Mouse (Mus musculus) C2C12 (cell line): ENCODE data around the gene Med17.

ENCODE experiments used
- CTCF ChIP-seq: IDR thresholded peaks from one replicate; pipeline ENCODE4 v1.5.1; 2011; ENCODE audit not compliant: control insufficient read depth, insufficient read depth, insufficient read length
- MAX ChIP-seq: IDR thresholded peaks from one replicate; pipeline ENCODE4 v1.6.1; 2011; ENCODE audit warnings: mild to moderate bottlenecking, control low read depth
- MYOG ChIP-seq: IDR thresholded peaks from one replicate; pipeline ENCODE4 v1.6.1; 2011; ENCODE audit not compliant: control insufficient read depth, insufficient read length; ENCODE audit errors: extremely low read depth
- USF1 ChIP-seq: IDR thresholded peaks from one replicate; pipeline ENCODE4 v1.6.1; 2011; ENCODE audit warnings: low read depth, mild to moderate bottlenecking, control low read depth, moderate library complexity

GRCm38 (mm10) chr9:15279139-15279648 is 537 bp downstream of the Med17 start:
- TF ChIP-seq CTCF (no peak), MYOG (no peak), MAX (no peak), USF1 (no peak)
